Mouse (Mus musculus) cerebellum, adult 2 months (tissue): Measurements from ENCODE around the gene Klf9. TPM values are rescaled to one million over a fixed set of nuclear protein-coding genes. Genes with fewer than 3 reads are reported as not detected.

Experiments used
- DNase-seq, 2 experiments: peaks; one replicate each; pipeline ENCODE4 v3.0.0; 2021
- H3K27ac ChIP-seq: fragments of 200-500 bp; 2 replicates; pipeline ENCODE4 v1.5.1; 2012; ENCODE audit warnings: low read length, control low read depth, inconsistent platforms; ENCODE audit not compliant: insufficient read depth
- H3K27me3 ChIP-seq: fragments of 200-500 bp; 2 replicates; pipeline ENCODE4 v1.6.1; 2012; ENCODE audit warnings: inconsistent platforms, mild to moderate bottlenecking, low read length, moderate library complexity; ENCODE audit not compliant: control insufficient read depth, insufficient read depth
- H3K4me1 ChIP-seq: fragments of 200-500 bp; 2 replicates; pipeline ENCODE4 v1.6.1; 2011; ENCODE audit warnings: low read length; ENCODE audit not compliant: control insufficient read depth, insufficient read depth
- H3K4me3 ChIP-seq: fragments of 200-500 bp; replicated peaks from 2 replicates; pipeline ENCODE3; 2011; ENCODE audit warnings: mild to moderate bottlenecking, low read depth, low read length, control low read depth; ENCODE audit not compliant: insufficient read depth
- CTCF ChIP-seq: fragments of 200-500 bp; IDR thresholded peaks from 2 replicates; pipeline ENCODE4 v1.5.1; 2011; ENCODE audit warnings: low read depth, mild to moderate bottlenecking, control low read depth, low read length, moderate library complexity, borderline replicate concordance; ENCODE audit not compliant: insufficient read depth
- POLR2A ChIP-seq: fragments of 200-500 bp; IDR thresholded peaks from 2 replicates; pipeline ENCODE4 v1.6.1; 2011; ENCODE audit warnings: low read length, control low read depth, borderline replicate concordance; ENCODE audit not compliant: insufficient read depth
- WGBS: fragments of 180-500 bp; shearing (Covaris S2); methylation state at CpG from one replicate; pipeline ENCODE4 v1.1.7; 2018; 5-methylcytosine and 5-hydroxymethylcytosine counted together
- polyA plus RNA-seq: library from polyadenylated mRNA; depleted of rRNA; stranded (reverse); fragments of >200 nt; gene quantifications from 2 replicates; pipeline ENCODE4 v1.2.3, GENCODE M21; 2012

Gene Klf9
- polyA plus RNA-seq, 1 experiment, result 93.5 TPM

DNA sequence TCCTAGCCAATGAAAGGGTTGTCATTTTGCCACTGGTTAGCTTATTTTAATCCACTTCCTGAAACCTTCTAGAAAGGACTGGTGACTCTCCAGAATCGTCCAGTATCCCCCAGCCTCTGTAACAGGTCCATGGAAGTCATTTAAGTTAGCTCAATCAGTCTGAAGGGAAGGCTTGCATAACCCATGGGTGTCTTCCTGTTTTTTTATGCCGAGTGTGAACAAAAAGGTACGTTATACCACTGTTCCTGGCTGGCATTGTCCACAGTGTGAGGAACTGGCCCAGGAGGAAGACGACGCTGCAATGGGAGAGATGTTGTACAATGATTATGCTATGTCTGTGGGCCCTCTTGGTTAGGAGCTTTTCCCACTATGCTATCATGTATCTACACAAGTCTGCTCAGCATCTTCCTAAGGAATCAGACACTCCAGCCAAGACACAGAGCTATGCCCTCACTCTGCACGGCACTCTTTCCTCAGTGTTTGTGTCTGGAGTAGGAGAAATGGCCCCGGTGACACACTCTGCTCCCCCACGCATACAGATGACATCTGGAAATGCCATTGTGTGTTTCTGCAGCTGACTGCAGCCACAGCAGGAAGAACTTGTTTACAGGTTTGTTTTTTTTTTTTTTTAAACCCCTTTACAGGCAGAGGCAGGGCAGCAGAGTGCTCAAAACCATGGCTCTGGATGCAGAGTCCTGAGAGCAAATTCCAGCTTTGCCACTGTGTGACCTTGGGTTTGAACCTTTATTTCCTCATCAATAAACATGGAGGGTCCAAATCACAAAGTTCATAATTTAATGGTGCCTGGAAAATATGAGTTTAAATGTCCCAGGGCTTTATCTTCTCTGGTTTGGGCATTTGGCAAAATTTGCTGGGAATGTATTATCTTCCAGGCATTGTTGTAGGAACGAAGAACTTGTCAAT, 15.5 kb upstream of the Klf9 start:
- H3K4me1 ChIP-seq, result peaks cover 3% of the 10 kb centered on the region; the same call in 1 of the 2 replicates
- no peak for DNase-seq
- no peaks in the 10 kb centered on the region for H3K27me3 ChIP-seq
- WGBS, result 85% methylated on average over 9 of the region's 9 CpGs
- TF ChIP-seq POLR2A, result no peak
- H3K27ac ChIP-seq, result no peak overlapping the region
- no peak overlapping the region for H3K4me3 ChIP-seq

DNA sequence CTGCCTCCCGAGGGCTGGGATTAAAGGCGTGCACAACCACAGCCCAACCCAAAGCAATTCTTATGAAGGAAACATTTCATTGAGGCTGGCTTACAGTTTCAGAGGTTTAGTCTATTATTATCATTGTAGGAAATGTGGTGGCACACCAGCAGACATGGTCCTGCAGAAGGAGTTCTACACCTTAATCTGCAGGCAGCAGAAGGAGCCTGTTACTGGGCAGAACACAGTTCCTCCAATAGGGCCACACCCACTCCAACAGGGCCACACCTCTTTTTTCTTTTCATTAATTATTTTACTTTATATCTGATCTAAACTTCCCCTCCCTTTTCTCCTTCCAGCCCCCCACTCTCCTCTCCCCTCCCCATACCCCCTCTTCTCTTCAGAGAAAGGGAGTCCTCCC, 11.1 kb upstream of the Klf9 start:
- H3K4me1 ChIP-seq, result peaks cover 21% of the 10 kb centered on the region
- H3K4me3 ChIP-seq, result no peak overlapping the region
- no peak overlapping the region for H3K27ac ChIP-seq
- 95% methylated on average over 2 of the region's 2 CpGs for WGBS
- TF ChIP-seq POLR2A (no peak), CTCF (no peak)
- H3K27me3 ChIP-seq, result no peaks in the 10 kb centered on the region
- DNase-seq, result no peak

DNA sequence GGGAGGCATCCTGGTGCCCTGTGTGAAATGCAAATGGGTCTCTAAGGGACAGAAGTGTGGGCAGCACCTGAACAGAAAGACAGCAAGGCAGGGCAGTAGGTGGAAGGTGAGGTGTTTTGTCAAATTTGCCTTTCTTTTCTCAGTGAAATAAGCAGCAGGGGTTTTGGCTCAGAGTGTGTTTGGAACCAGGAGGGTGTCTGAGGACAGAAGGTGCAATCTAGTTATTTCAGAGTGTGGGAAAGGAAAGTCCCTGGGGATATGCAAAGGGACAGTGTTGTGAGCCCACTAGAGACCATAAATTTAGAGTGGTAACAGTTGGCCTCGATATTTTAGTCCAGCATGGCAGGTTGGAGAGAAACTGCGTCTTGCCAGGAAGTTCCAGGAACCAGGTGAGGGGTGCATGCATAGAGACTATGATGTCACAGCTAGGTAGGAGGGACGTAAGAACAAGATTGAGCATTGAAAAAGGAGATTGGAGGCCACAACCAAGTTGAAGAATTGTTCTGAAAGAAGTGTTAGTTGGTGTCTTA, 8.9 kb upstream of the Klf9 start:
- Histone ChIP-seq H3K27me3 (no peaks in the 10 kb centered on the region), H3K27ac (peak overlapping the region; percentile 59; the same call in 1 of the 2 replicates), H3K4me3 (no peak overlapping the region), H3K4me1 (peaks cover 21% of the 10 kb centered on the region)
- 31% methylated on average over 3 of the region's 3 CpGs for WGBS
- peak; percentile 33 to 58 for DNase-seq
- no peak for TF ChIP-seq POLR2A
- TF ChIP-seq CTCF, result no peak

DNA sequence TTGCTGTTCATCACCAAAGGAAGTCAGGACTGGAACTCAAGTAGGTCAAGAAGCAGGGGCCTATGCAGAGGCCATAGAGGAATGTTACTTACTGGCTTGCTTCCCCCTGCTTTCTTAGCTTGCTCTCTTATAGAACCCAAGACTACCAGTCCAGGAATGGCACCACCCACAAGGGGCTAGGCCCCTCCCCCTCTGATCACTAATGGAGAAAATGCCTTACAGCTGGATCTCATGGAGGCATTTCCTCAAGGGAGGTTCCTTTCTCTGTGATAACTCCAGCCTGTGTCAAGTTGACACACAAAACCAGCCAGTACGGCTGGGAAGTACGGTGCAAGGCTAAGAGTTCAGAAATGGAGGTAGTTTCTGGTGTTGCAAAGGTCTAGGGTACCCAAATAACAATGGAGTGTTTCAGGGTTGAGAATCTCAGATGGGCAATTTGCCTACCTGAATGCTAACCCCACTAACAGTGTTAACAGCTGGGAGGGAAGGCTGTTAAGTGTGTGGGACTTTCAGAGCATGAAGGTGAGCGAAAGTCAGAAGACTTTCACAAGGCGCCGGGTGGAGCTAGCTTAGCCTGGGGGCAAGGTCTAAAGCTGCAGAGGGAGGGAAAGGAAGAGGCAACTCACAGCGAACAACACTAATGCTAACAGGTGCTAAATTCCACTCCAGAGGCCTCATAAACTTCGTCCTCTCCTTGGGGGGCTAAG, 8.2 kb upstream of the Klf9 start:
- no peaks in the 10 kb centered on the region for H3K27me3 ChIP-seq
- 62% methylated on average over 7 of the region's 7 CpGs for WGBS

DNA sequence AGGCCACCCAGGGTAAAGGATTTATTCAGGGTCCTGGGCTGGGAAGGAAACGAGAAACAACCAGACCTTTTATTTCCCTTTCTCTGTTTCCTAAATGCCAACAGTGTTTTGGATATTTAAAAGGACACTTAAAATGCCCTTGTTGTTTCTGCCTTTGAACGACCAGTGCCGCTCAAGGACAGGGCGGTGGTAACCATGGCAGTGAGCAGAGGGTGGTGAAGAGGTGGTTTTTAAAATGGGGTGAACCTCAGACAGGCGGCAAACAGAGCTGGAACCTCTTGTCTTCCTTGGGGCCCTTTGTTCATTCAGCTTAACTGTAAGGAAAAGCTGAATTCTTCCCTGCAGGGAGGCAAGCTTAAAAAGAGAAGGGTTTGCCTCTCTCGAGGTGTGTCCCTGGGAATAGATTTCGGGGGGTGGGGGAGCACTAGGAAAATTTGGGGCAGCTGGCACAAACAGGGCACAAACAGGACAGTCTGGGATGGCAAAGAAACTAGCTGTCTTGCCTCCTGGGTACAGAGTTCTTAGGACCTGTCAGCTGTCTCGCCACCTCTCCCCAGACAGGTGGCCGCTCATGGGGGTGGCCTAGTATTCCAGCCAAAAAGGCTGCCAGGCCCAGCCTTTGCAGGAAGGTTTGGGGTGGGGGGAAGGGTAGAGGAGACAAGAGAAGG, 7.5 kb upstream of the Klf9 start:
- Histone ChIP-seq H3K27me3 (no peaks in the 10 kb centered on the region), H3K4me1 (peaks cover 23% of the 10 kb centered on the region), H3K27ac (peak overlapping the region; percentile 98), H3K4me3 (peak overlapping the region; percentile 54)
- DNase-seq, result peak in 1 of 2 experiments; percentile 94
- no peak for TF ChIP-seq POLR2A
- TF ChIP-seq CTCF, result no peak
- 7% methylated on average over 9 of the region's 9 CpGs for WGBS

More for the DNA sequence above, 8.2 kb upstream of the Klf9 start:
- H3K27ac ChIP-seq, result peak overlapping the region; percentile 98
- TF ChIP-seq POLR2A (no peak), CTCF (no peak)
- peak in 1 of 2 experiments; percentile 26 for DNase-seq
- peaks cover 23% of the 10 kb centered on the region for H3K4me1 ChIP-seq
- no peak overlapping the region for H3K4me3 ChIP-seq

DNA sequence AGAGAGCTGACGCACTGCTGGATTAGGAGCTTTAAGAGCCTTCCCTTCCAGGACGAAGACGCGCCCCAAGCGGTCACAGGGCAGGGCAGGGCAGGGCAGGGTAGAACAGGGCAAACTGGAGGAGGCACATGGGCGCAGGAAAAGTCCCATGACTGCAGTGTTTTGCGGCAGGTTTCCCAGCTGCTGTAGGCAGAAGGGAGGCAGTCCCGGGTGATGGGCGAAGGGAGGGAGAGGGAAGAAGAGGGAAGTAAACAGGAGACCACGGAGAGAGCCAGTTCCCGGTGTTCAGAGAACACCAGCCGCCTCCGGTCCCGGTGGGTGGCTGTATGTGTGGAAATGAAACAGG, 7.0 kb upstream of the Klf9 start:
- DNase-seq, result peak in 1 of 2 experiments; percentile 89
- H3K27me3 ChIP-seq, result no peaks in the 10 kb centered on the region
- H3K4me3 ChIP-seq, result peak overlapping the region; percentile 54
- H3K4me1 ChIP-seq, result peaks cover 23% of the 10 kb centered on the region
- peak; percentile 11; the same call in 1 of the 2 replicates for TF ChIP-seq CTCF
- TF ChIP-seq POLR2A, result 0 out of 2 replicates have a peak, but pooled peaks have one; percentile 29
- under 1% methylated on average over 14 of the region's 14 CpGs for WGBS
- peak overlapping the region; percentile 98 for H3K27ac ChIP-seq

DNA sequence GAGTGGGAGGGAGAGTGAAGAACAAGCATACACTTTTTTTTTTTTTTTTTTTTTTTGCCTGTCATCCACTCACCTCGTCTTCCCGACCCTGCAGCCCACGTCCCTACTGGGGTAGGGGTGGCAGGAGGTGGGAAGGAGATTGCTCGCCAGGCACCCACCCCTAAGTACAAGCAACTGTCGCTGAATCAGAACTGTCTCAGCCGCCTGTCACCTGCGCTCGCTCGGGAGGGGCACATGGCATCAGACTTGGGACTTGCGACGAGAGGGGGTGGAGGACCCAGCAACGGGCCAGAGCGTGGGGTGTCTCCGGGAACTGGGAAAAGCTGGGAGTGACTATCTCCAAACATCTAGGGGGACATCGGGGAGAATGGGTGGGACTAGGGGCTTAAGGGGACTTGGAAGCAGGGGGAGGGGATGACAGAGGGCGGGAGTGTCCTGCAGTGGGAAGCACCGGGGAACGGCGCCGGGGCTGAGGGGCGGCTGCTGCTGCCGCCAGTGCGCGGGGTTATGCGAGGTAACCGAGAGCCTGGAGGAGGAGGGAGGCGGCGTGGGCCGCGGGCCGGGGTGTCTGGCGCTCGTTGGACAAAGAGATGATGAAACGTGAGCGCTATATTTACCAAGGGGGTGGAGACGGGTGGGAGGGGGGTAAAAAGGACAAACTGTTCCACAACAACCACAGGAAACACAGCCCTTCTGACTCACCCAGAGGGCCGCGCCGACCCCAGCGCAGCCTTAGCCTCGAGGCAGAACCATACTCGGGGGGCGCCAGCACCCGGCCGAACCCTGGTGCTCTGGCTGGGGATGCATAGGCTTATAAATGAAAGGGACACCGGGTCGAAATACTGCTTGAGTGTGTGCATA, 6.4 kb upstream of the Klf9 start:
- Histone ChIP-seq H3K4me1 (peaks cover 23% of the 10 kb centered on the region), H3K27ac (peak overlapping the region; percentile 98), H3K4me3 (peak overlapping the region; percentile 54), H3K27me3 (no peaks in the 10 kb centered on the region)
- peak; percentile 91 to 93 for DNase-seq
- peak; percentile 25; the same call in 1 of the 2 replicates for TF ChIP-seq POLR2A
- TF ChIP-seq CTCF, result no peak
- 2% methylated on average over 47 of the region's 47 CpGs for WGBS
